In the genomic region with DNA sequence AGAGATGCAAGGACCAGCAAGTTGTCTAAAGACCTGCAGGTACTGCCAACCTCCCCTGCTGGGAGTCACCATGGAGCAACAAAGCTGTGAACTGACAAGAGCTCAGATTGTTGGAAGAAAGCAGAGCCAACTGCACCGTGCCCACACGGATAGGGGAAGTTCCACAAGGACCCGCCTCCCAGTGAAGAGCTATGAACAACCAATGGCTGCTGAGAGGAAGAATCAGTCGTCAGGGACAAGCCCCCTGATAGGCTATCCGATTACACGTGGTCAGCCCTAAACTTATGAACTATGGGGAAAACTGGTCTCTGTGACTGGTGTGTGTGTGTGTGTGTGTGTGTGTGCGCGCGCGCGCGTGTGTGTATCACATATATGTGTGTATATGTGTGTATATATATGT, we compare ENCODE assay signal across 10 mouse cellular contexts.
DNase-seq lines count a peak whose midpoint lies in the region; ATAC-seq and TF ChIP-seq lines count a peak whose summit lies in the region.
"Had no signal": no experiment of that assay in that cellular context is flagged by ENCODE, and none has a peak within 500 bp of the region (broad histone marks: within the 10 kb centered on the region; RNA-seq: fewer than 3 reads in every experiment).

No protein-coding gene starts in this region.

- WGBS in heart, embryonic 12.5 days = 53% methylated on average over 12 of the region's 12 CpGs
- WGBS in hindbrain, embryonic 14.5 days = 61% methylated on average over 12 of the region's 12 CpGs
- 63% methylated on average over 12 of the region's 12 CpGs for WGBS in midbrain, postnatal 0 days

- H3K36me3 ChIP-seq in heart, embryonic 12.5 days = no peaks in the 10 kb centered on the region
- no peaks in the 10 kb centered on the region for H3K36me3 ChIP-seq in hindbrain, embryonic 14.5 days (replicated peaks; ENCODE audit: control insufficient read depth, insufficient read depth)
- H3K36me3 ChIP-seq in midbrain, postnatal 0 days (ENCODE audit: insufficient read depth, low read length) = no peaks in the 10 kb centered on the region

- TF ChIP-seq CTCF in midbrain, postnatal 0 days (IDR thresholded peaks at IDR 0.05) = no peak

- no peak for DNase-seq in heart, adult 9 months (ENCODE audit: low spot score in 2 of 2)
- peak; percentile 27 for DNase-seq in embryo, embryonic 9.5 days (ENCODE audit: extremely low spot score)
- no peak for DNase-seq in hindbrain, embryonic 14.5 days (ENCODE audit: low spot score)
- DNase-seq in midbrain, postnatal 0 days (ENCODE audit: low spot score) = peak; percentile 47
- DNase-seq in urinary bladder, postnatal 10 days (ENCODE audit: low spot score) = no peak
- no peak for DNase-seq in thymus, postnatal 0 days (ENCODE audit: low spot score)
- DNase-seq in layer of hippocampus, postnatal 10 days (ENCODE audit: low spot score in 2 of 2) = no peak
- DNase-seq: heart, adult 2 months had no signal

- no peak overlapping the region for H3K27ac ChIP-seq in heart, embryonic 12.5 days (ENCODE audit: poor library complexity, severe bottlenecking)
- no peak overlapping the region for H3K27ac ChIP-seq in hindbrain, embryonic 14.5 days
- H3K27ac ChIP-seq in midbrain, postnatal 0 days (ENCODE audit: low read depth, low read length) = no peak overlapping the region
- H3K27ac ChIP-seq: heart, adult 2 months had no signal

- no peak overlapping the region for H3K9ac ChIP-seq in heart, embryonic 12.5 days
- no peak overlapping the region for H3K9ac ChIP-seq in hindbrain, embryonic 14.5 days
- no peak overlapping the region for H3K9ac ChIP-seq in midbrain, postnatal 0 days (replicated peaks; ENCODE audit: low read length, poor library complexity, severe bottlenecking)

- no peak for ATAC-seq in heart, embryonic 12.5 days (ENCODE audit: insufficient number of reproducible peaks, low FRiP score)
- ATAC-seq in hindbrain, embryonic 14.5 days (ENCODE audit: low FRiP score) = no peak
- no peak for ATAC-seq in midbrain, postnatal 0 days (ENCODE audit: low FRiP score)

- H3K9me3 ChIP-seq in heart, embryonic 12.5 days (replicated peaks) = no peaks in the 10 kb centered on the region
- no peaks in the 10 kb centered on the region for H3K9me3 ChIP-seq in hindbrain, embryonic 14.5 days (ENCODE audit: control insufficient read depth, low read length)
- H3K9me3 ChIP-seq in midbrain, postnatal 0 days (ENCODE audit: low read length) = no peaks in the 10 kb centered on the region

- H3K4me1 ChIP-seq in heart, embryonic 12.5 days (replicated peaks) = peaks cover 6% of the 10 kb centered on the region
- 0 out of 2 replicates have a peak, but pooled peaks cover 7% of the 10 kb centered on the region for H3K4me1 ChIP-seq in hindbrain, embryonic 14.5 days (replicated peaks; ENCODE audit: control insufficient read depth, insufficient read depth, low read length)
- peaks cover 3% of the 10 kb centered on the region; the same call in 1 of the 2 replicates for H3K4me1 ChIP-seq in midbrain, postnatal 0 days (ENCODE audit: insufficient read depth, low read length)
- H3K4me1 ChIP-seq: megakaryocyte, embryonic 14.5 days had no signal

- peak overlapping the region; percentile 34 for H3K4me2 ChIP-seq in heart, embryonic 12.5 days
- H3K4me2 ChIP-seq in hindbrain, embryonic 14.5 days (replicated peaks) = peak overlapping the region; percentile 32
- peak overlapping the region; percentile 38; the same call in 1 of the 2 replicates for H3K4me2 ChIP-seq in midbrain, postnatal 0 days (ENCODE audit: low read depth, low read length, poor library complexity, severe bottlenecking)

- no peaks in the 10 kb centered on the region; the same call in 1 of the 2 replicates for H3K27me3 ChIP-seq in heart, embryonic 12.5 days (replicated peaks)
- H3K27me3 ChIP-seq in hindbrain, embryonic 14.5 days (ENCODE audit: control insufficient read depth, insufficient read depth, low read length) = no peaks in the 10 kb centered on the region
- no peaks in the 10 kb centered on the region for H3K27me3 ChIP-seq in midbrain, postnatal 0 days (ENCODE audit: insufficient read depth, low read length)
- H3K27me3 ChIP-seq: megakaryocyte, embryonic 14.5 days had no signal

- no peak overlapping the region for H3K4me3 ChIP-seq in heart, embryonic 12.5 days
- H3K4me3 ChIP-seq in hindbrain, embryonic 14.5 days (replicated peaks; ENCODE audit: low read length) = no peak overlapping the region
- no peak overlapping the region for H3K4me3 ChIP-seq in midbrain, postnatal 0 days (ENCODE audit: low read depth, low read length)
- H3K4me3 ChIP-seq: heart, adult 2 months; megakaryocyte, embryonic 14.5 days had no signal

Comparison
In these comparisons a context has a peak if more than half of its experiments do, and no peak if none do; other contexts are left out.
1. DNase-seq: peak in embryo, embryonic 9.5 days (single experiment) and midbrain, postnatal 0 days (single experiment); none in heart, adult 9 months (0 of 2), hindbrain, embryonic 14.5 days (single experiment), urinary bladder, postnatal 10 days (single experiment), thymus, postnatal 0 days (single experiment) and layer of hippocampus, postnatal 10 days (0 of 2).
2. Peak in every context shown above with its lines, with median percentiles within 50 percentile points of each other: H3K4me2 ChIP-seq.